In the genomic region with DNA sequence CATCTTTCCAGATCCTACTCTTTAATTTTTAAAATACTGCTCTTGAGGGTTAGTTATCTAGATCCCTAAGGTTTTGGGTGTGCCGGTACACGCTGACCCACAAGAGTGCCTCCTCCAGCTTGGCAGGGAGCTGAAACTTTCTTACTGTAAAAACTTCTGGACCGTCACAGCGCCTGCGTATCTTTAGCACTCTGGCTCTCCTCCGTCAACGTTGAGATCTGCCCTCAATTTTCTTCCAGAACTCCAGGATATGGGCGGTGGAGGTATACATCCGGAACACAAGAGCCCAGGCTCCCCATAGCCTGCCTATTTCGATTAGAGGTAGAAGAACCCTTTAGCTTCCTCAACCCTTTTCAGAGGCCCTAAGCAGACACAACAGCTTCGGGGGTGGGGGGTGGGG, we compare ENCODE assay signal across 7 mouse cellular contexts. TPM values are rescaled to one million over a fixed set of nuclear protein-coding genes. Genes with fewer than 3 reads are reported as not detected.
DNase-seq lines count a peak whose midpoint lies in the region; ATAC-seq lines count a peak whose summit lies in the region.

No protein-coding gene starts in this region.

- WGBS in forebrain, embryonic 10.5 days: 39% methylated on average over 11 of the region's 11 CpGs
- 27% methylated on average over 11 of the region's 11 CpGs for WGBS in intestine, embryonic 16.5 days
- 39% methylated on average over 11 of the region's 11 CpGs for WGBS in midbrain, embryonic 12.5 days

- H3K27ac ChIP-seq in forebrain, embryonic 10.5 days: no peak overlapping the region
- no peak overlapping the region for H3K27ac ChIP-seq in intestine, embryonic 16.5 days (ENCODE audit: low read length)
- no peak overlapping the region for H3K27ac ChIP-seq in midbrain, embryonic 12.5 days (replicated peaks)

- H3K27me3 ChIP-seq in forebrain, embryonic 10.5 days (ENCODE audit: poor library complexity, severe bottlenecking): peaks cover 52% of the 10 kb centered on the region
- H3K27me3 ChIP-seq in intestine, embryonic 16.5 days (replicated peaks; ENCODE audit: control insufficient read depth, insufficient read depth, low read length): peaks cover 4% of the 10 kb centered on the region; the same call in 1 of the 2 replicates
- H3K27me3 ChIP-seq in midbrain, embryonic 12.5 days: peaks cover 51% of the 10 kb centered on the region

- H3K4me1 ChIP-seq in forebrain, embryonic 10.5 days: peaks cover 22% of the 10 kb centered on the region
- H3K4me1 ChIP-seq in intestine, embryonic 16.5 days (ENCODE audit: control insufficient read depth, insufficient read depth, low read length): peaks cover 9% of the 10 kb centered on the region
- peaks cover 17% of the 10 kb centered on the region for H3K4me1 ChIP-seq in midbrain, embryonic 12.5 days

- H3K4me3 ChIP-seq in forebrain, embryonic 10.5 days: peak overlapping the region; percentile 60
- peak overlapping the region; percentile 62 for H3K4me3 ChIP-seq in intestine, embryonic 16.5 days (ENCODE audit: low read length)
- peak overlapping the region; percentile 49 for H3K4me3 ChIP-seq in midbrain, embryonic 12.5 days

- no peak for DNase-seq in forebrain, embryonic 10.5 days (ENCODE audit: extremely low spot score, low spot score)
- peak; percentile 53 for DNase-seq in heart, adult 8-10 months (ENCODE audit: low spot score)
- DNase-seq in adrenal gland, postnatal 36 days: no peak
- DNase-seq in right cerebral cortex, adult 18-20 months: no peak
- DNase-seq in right cerebral cortex, postnatal 25 days: no peak

- 0 out of 2 replicates have a peak overlapping the region, but pooled peaks have one; percentile 68 for H3K9ac ChIP-seq in intestine, embryonic 16.5 days (ENCODE audit: low read depth, low read length)
- peak overlapping the region; percentile 44; the same call in 1 of the 2 replicates for H3K9ac ChIP-seq in midbrain, embryonic 12.5 days (replicated peaks)

- peak overlapping the region; percentile 96 for H3K4me2 ChIP-seq in intestine, embryonic 16.5 days (ENCODE audit: low read depth, low read length)
- H3K4me2 ChIP-seq in midbrain, embryonic 12.5 days (replicated peaks): peak overlapping the region; percentile 95

- no peaks in the 10 kb centered on the region for H3K36me3 ChIP-seq in forebrain, embryonic 10.5 days (replicated peaks)
- H3K36me3 ChIP-seq in intestine, embryonic 16.5 days (ENCODE audit: control insufficient read depth, insufficient read depth, low read length): no peaks in the 10 kb centered on the region
- H3K36me3 ChIP-seq in midbrain, embryonic 12.5 days: no peaks in the 10 kb centered on the region

- ATAC-seq in intestine, embryonic 16.5 days: no peak; the same call in 1 of the 2 replicates
- ATAC-seq in midbrain, embryonic 12.5 days (ENCODE audit: low FRiP score, low read depth): no peak

- peaks cover 3% of the 10 kb centered on the region; the same call in 1 of the 2 replicates for H3K9me3 ChIP-seq in forebrain, embryonic 10.5 days
- no peaks in the 10 kb centered on the region; the same call in 1 of the 2 replicates for H3K9me3 ChIP-seq in intestine, embryonic 16.5 days (ENCODE audit: control insufficient read depth, low read length)
- no peaks in the 10 kb centered on the region for H3K9me3 ChIP-seq in midbrain, embryonic 12.5 days

RNA-seq across cellular contexts. Expression of gene Nxnl2, which starts 0.6 kb away (rescaled TPM):
- 0.49 and 0.56 TPM in 2 replicates for polyA plus RNA-seq in forebrain, embryonic 10.5 days (2016; fragmentation: Nextera tagmentation; extraction: Ambion mirVana)
- under 1 TPM in 3 of 4 experiments, not detected in 1; 0.28 to 0.47 (median 0.34) TPM for total RNA-seq in heart, adult 8-10 months (2022)
- 1.9 and 2.4 TPM in 2 replicates for polyA plus RNA-seq in intestine, embryonic 16.5 days (2015; fragmentation: Nextera tagmentation; extraction: Ambion mirVana)
- 0.75 and 0.77 TPM in 2 replicates for polyA plus RNA-seq in midbrain, embryonic 12.5 days (2016; fragmentation: Nextera tagmentation; extraction: Ambion mirVana)
- under 1 TPM in 1 of 2 experiments, not detected in 1; 0.30 TPM for total RNA-seq in adrenal gland, postnatal 36 days (2021)
